Mouse (Mus musculus) MEL (cell line): ENCODE measurements around the gene Kctd2. TPM values are rescaled to one million over a fixed set of nuclear protein-coding genes. Genes with fewer than 3 reads are reported as not detected.

ENCODE experiments used
- DNase-seq: peaks from one replicate; pipeline ENCODE4 v3.0.0; 2011; ENCODE audit warnings: low read depth, low spot score
- H3K27ac ChIP-seq: 2 replicates; pipeline ENCODE4 v1.5.1; 2012; ENCODE audit warnings: low read depth, mild to moderate bottlenecking, control low read depth, low read length, moderate library complexity; ENCODE audit not compliant: control insufficient read depth
- H3K27me3 ChIP-seq, 2 experiments: fragments of 150-350 bp in 1 of 2; sonication (generic) in 1 of 2; 2 replicates each; pipeline ENCODE4 v1.6.1; 2012; ENCODE audit warnings: low read length in 2 of 2, mild to moderate bottlenecking in 2 of 2, improper control_type of control experiment in 1 of 2, moderate library complexity in 1 of 2; ENCODE audit not compliant: insufficient read depth in 2 of 2, control insufficient read depth in 1 of 2
- H3K36me3 ChIP-seq, 2 experiments: 2 replicates each; pipeline ENCODE4 v1.6.1; 2012 to 2014; ENCODE audit warnings: low read length in 2 of 2, improper control_type of control experiment in 1 of 2, inconsistent platforms in 1 of 2, mild to moderate bottlenecking in 1 of 2; ENCODE audit not compliant: insufficient read depth in 2 of 2, control insufficient read depth in 1 of 2
- H3K4me1 ChIP-seq, 2 experiments: fragments of 150-350 bp in 1 of 2; sonication (generic) in 1 of 2; 2 replicates each; pipeline ENCODE4 v1.6.1; 2012; ENCODE audit warnings: low read length in 2 of 2, improper control_type of control experiment in 1 of 2, mild to moderate bottlenecking in 1 of 2; ENCODE audit not compliant: insufficient read depth in 2 of 2, control insufficient read depth in 1 of 2
- H3K4me3 ChIP-seq, 2 experiments: fragments of 150-350 bp in 1 of 2; sonication (generic) in 1 of 2; 2 replicates each; pipeline ENCODE4 v1.5.1; 2012; ENCODE audit warnings: low read depth in 2 of 2, low read length in 2 of 2, mild to moderate bottlenecking in 2 of 2, moderate library complexity in 2 of 2, control low read depth in 1 of 2, improper control_type of control experiment in 1 of 2; ENCODE audit not compliant: control insufficient read depth in 1 of 2, insufficient read depth in 1 of 2
- H3K79me2 ChIP-seq: 2 replicates; pipeline ENCODE4 v1.6.1; 2012; ENCODE audit warnings: mild to moderate bottlenecking, low read length, moderate library complexity; ENCODE audit not compliant: control insufficient read depth, poor library complexity, insufficient read depth
- H3K9ac ChIP-seq: 2 replicates; pipeline ENCODE4 v1.6.1; 2012; ENCODE audit warnings: low read depth, mild to moderate bottlenecking, control low read depth, low read length, moderate library complexity; ENCODE audit not compliant: control insufficient read depth, poor library complexity, severe bottlenecking
- H3K9me3 ChIP-seq: fragments of 150-350 bp; sonication (generic); replicated peaks from 2 replicates; pipeline ENCODE4 v1.6.1; 2012; ENCODE audit warnings: mild to moderate bottlenecking, low read length, improper control_type of control experiment, moderate library complexity; ENCODE audit not compliant: insufficient read depth
- BHLHE40 ChIP-seq: IDR thresholded peaks from 2 replicates; pipeline ENCODE4 v1.6.1; 2012; ENCODE audit warnings: low read depth, mild to moderate bottlenecking, inconsistent platforms, low read length, improper control_type of control experiment, borderline replicate concordance
- CHD1 ChIP-seq: IDR thresholded peaks from 2 replicates; pipeline ENCODE4 v1.6.1; 2012; ENCODE audit warnings: low read depth, mild to moderate bottlenecking, inconsistent platforms, low read length, improper control_type of control experiment
- CTCF ChIP-seq, 3 experiments: IDR thresholded peaks in 2 of 3; conservative IDR thresholded peaks in 1 of 3; 2 replicates each; pipeline ENCODE4 v1.5.1; 2011 to 2012; ENCODE audit warnings: low read length in 3 of 3, low read depth in 2 of 3, mild to moderate bottlenecking in 2 of 3, improper control_type of control experiment in 1 of 3, inconsistent platforms in 1 of 3, mixed read lengths in 1 of 3, moderate library complexity in 1 of 3; ENCODE audit not compliant: control insufficient read depth in 1 of 3, insufficient read depth in 1 of 3, poor library complexity in 1 of 3, severe bottlenecking in 1 of 3
- ELF1 ChIP-seq: IDR thresholded peaks from 2 replicates; pipeline ENCODE4 v1.6.1; 2014; ENCODE audit warnings: low read depth, mild to moderate bottlenecking, inconsistent platforms, low read length, improper control_type of control experiment, moderate library complexity
- EP300 ChIP-seq, 2 experiments: IDR thresholded peaks; 2 replicates each; pipeline ENCODE4 v1.6.1; 2011; ENCODE audit warnings: improper control_type of control experiment in 2 of 2, low read length in 2 of 2, low read depth in 1 of 2, mild to moderate bottlenecking in 1 of 2
- ETS1 ChIP-seq: IDR thresholded peaks from 2 replicates; pipeline ENCODE4 v1.6.1; 2012; ENCODE audit warnings: low read depth, mild to moderate bottlenecking, inconsistent platforms, low read length, improper control_type of control experiment, moderate library complexity
- GABPA ChIP-seq: IDR thresholded peaks from 2 replicates; pipeline ENCODE4 v1.6.1; 2012; ENCODE audit warnings: low read depth, mild to moderate bottlenecking, inconsistent platforms, low read length, improper control_type of control experiment, moderate library complexity
- GATA1 ChIP-seq: IDR thresholded peaks from 2 replicates; pipeline ENCODE4 v1.6.1; 2011; ENCODE audit warnings: low read depth, low read length, improper control_type of control experiment
- HCFC1 ChIP-seq: IDR thresholded peaks from 2 replicates; pipeline ENCODE4 v1.6.1; 2012; ENCODE audit warnings: low read depth, mild to moderate bottlenecking, inconsistent platforms, low read length, improper control_type of control experiment, moderate library complexity
- KAT2A ChIP-seq: conservative IDR thresholded peaks from 2 replicates; pipeline ENCODE4 v1.6.1; 2012; ENCODE audit warnings: low read depth, low read length, improper control_type of control experiment, inconsistent platforms
- MAX ChIP-seq: IDR thresholded peaks from 2 replicates; pipeline ENCODE4 v1.6.1; 2011; ENCODE audit warnings: low read length, improper control_type of control experiment
- MXI1 ChIP-seq: IDR thresholded peaks from 2 replicates; pipeline ENCODE4 v1.6.1; 2011; ENCODE audit warnings: mild to moderate bottlenecking, low read depth, low read length, improper control_type of control experiment
- MYB ChIP-seq: IDR thresholded peaks from 2 replicates; pipeline ENCODE4 v1.6.1; 2011; ENCODE audit warnings: mild to moderate bottlenecking, low read depth, low read length, improper control_type of control experiment
- MYC ChIP-seq: IDR thresholded peaks from 2 replicates; pipeline ENCODE4 v1.6.1; 2011; ENCODE audit warnings: low read depth, mild to moderate bottlenecking, low read length, improper control_type of control experiment, moderate library complexity
- NRF1 ChIP-seq: IDR thresholded peaks from 2 replicates; pipeline ENCODE4 v1.6.1; 2014; ENCODE audit warnings: low read depth, mild to moderate bottlenecking, inconsistent platforms, low read length, improper control_type of control experiment, moderate library complexity; ENCODE audit not compliant: poor library complexity, insufficient read depth, severe bottlenecking
- POLR2AphosphoS5 ChIP-seq: IDR thresholded peaks from 2 replicates; pipeline ENCODE4 v1.6.1; 2012; ENCODE audit warnings: low read depth, borderline replicate concordance, mild to moderate bottlenecking, inconsistent platforms, low read length, moderate library complexity, mixed read lengths
- RAD21 ChIP-seq: IDR thresholded peaks from 2 replicates; pipeline ENCODE4 v1.6.1; 2011; ENCODE audit warnings: mild to moderate bottlenecking, low read depth, low read length, improper control_type of control experiment
- RCOR1 ChIP-seq: IDR thresholded peaks from 2 replicates; pipeline ENCODE4 v1.6.1; 2012; ENCODE audit warnings: low read depth, mild to moderate bottlenecking, inconsistent platforms, low read length, improper control_type of control experiment
- SIN3A ChIP-seq: IDR thresholded peaks from 2 replicates; pipeline ENCODE4 v1.6.1; 2012; ENCODE audit warnings: low read length, improper control_type of control experiment, inconsistent platforms
- SMC3 ChIP-seq: IDR thresholded peaks from 2 replicates; pipeline ENCODE4 v1.6.1; 2011; ENCODE audit warnings: low read depth, low read length, improper control_type of control experiment
- TBP ChIP-seq: IDR thresholded peaks from 2 replicates; pipeline ENCODE4 v1.8.0; 2011; ENCODE audit warnings: low read depth, low read length, improper control_type of control experiment
- TCF12 ChIP-seq: IDR thresholded peaks from 2 replicates; pipeline ENCODE4 v1.6.1; 2014; ENCODE audit warnings: low read depth, mild to moderate bottlenecking, inconsistent platforms, low read length, improper control_type of control experiment, moderate library complexity
- polyA plus RNA-seq, 2 experiments: library from polyadenylated mRNA; stranded (reverse) in 1 of 2; unstranded in 1 of 2; fragments of >175 nt in 1 of 2; fragments of >200 nt in 1 of 2; gene quantifications; 2 replicates each; pipeline versions ENCODE4 v1.2.1 to v1.2.4; 2012; ENCODE audit warnings: low replicate concordance in 2 of 2, low read depth in 1 of 2; ENCODE audit not compliant: insufficient read length in 2 of 2, insufficient read depth in 1 of 2, missing spikeins in 1 of 2
- total RNA-seq: library from RNA; depleted of rRNA; stranded (reverse); fragments of 300-350 nt; gene quantifications from 2 replicates; pipeline ENCODE4 v1.2.3, GENCODE M21; 2012

Gene Kctd2
- total and polyA plus RNA-seq, 3 experiments: 13.2 to 20.6 TPM; not detected in 1

- H3K4me1 ChIP-seq: peaks cover 8 to 22% of the 10 kb centered on the region in 2 experiments; a peak in 3 of 4 replicates
- TF ChIP-seq MYC: peak; percentile 23; the same call in 1 of the 2 replicates
- 0 out of 2 replicates have a peak, but pooled peaks have one; percentile 54 for TF ChIP-seq TBP
- TF ChIP-seq SMC3: no peak
- TF ChIP-seq GATA1: peak; percentile 72
- TF ChIP-seq CTCF (IDR thresholded peaks at IDR 0.05 in 2 of 3, conservative IDR thresholded peaks at IDR 0.05 in 1 of 3; ENCODE audit: control insufficient read depth in 1 of 3, insufficient read depth in 1 of 3, low read depth in 2 of 3, low read length in 3 of 3, poor library complexity in 1 of 3, severe bottlenecking in 1 of 3): no peak
- TF ChIP-seq BHLHE40: no peak
- 0 out of 2 replicates have a peak, but pooled peaks have one; percentile 34 for TF ChIP-seq HCFC1
- TF ChIP-seq MAX: peak; percentile 47
- TF ChIP-seq NRF1: no peak
- TF ChIP-seq SIN3A: peak; percentile 70; the same call in 1 of the 2 replicates
- 0 out of 2 replicates have a peak, but pooled peaks have one; percentile 6 for TF ChIP-seq MYB
- peak; percentile 59 for TF ChIP-seq RCOR1
- TF ChIP-seq RAD21: no peak
- 0 out of 2 replicates have a peak, but pooled peaks have one; percentile 15 for TF ChIP-seq KAT2A
- peak; percentile 55; the same call in 1 of the 2 replicates for TF ChIP-seq ELF1
- no peak for TF ChIP-seq POLR2AphosphoS5
- peak; percentile 30; the same call in 1 of the 2 replicates for TF ChIP-seq MXI1
- TF ChIP-seq GABPA: no peak
- TF ChIP-seq TCF12: peak; percentile 61
- peak; percentile 64 to 72 for TF ChIP-seq EP300 (IDR thresholded peaks at IDR 0.05; ENCODE audit: low read depth in 1 of 2, low read length in 2 of 2)
- no peak for TF ChIP-seq CHD1
- peak; percentile 73 for TF ChIP-seq ETS1
- no peaks in the 10 kb centered on the region for H3K27me3 ChIP-seq
- H3K36me3 ChIP-seq: peaks cover 0 to 9% of the 10 kb centered on the region in 2 experiments; a peak in 2 of 4 replicates
- H3K9me3 ChIP-seq: no peaks in the 10 kb centered on the region
- peak; percentile 93 for DNase-seq
- peaks cover 4% of the 10 kb centered on the region; the same call in 1 of the 2 replicates for H3K79me2 ChIP-seq
- peak overlapping the region in 1 of 2 experiments; percentile 4; a peak in 2 of 4 replicates for H3K4me3 ChIP-seq
- peak overlapping the region; percentile 28 for H3K9ac ChIP-seq
- peak overlapping the region; percentile 6; the same call in 1 of the 2 replicates for H3K27ac ChIP-seq
Measured at GRCm38 (mm10) chr11:115383701-115384474, 36.0 kb upstream of the Kctd2 start.
